Comparison of ENCODE assay signal across 9 mouse cellular contexts in the genomic region with DNA sequence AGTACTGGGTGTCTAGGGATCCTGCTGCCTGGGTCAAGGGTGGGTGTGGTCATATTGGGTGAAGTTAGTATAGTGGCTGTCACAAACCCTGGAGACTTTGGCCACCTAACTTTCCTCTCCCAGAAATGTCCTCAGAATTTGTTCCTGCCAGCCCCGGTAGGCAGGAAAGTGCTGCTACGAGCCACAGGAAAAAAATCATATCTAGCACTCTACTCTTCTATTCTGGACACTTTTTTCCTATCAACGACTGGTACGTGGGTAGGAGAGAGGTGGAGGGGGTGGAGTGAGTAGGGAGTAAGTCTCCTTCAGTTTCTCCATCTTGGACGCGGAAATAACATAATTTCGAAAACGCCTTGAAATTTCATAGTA. TPM values are rescaled to one million over a fixed set of nuclear protein-coding genes. Genes with fewer than 3 reads are reported as not detected.
DNase-seq lines count a peak whose midpoint lies in the region; ATAC-seq and TF ChIP-seq lines count a peak whose summit lies in the region.
"Had no signal": no experiment of that assay in that cellular context is flagged by ENCODE, and none has a peak within 500 bp of the region (broad histone marks: within the 10 kb centered on the region; RNA-seq: fewer than 3 reads in every experiment).

No protein-coding gene starts in this region.

- no peak for TF ChIP-seq CTCF in ES-Bruce4 (IDR thresholded peaks at IDR 0.05; ENCODE audit: low read depth, low read length)
- no peak for TF ChIP-seq CTCF in forebrain, postnatal 0 days (IDR thresholded peaks at IDR 0.05; ENCODE audit: low read depth)
- no peak for TF ChIP-seq CTCF in liver, postnatal 0 days (IDR thresholded peaks at IDR 0.05; ENCODE audit: low read depth)

- intact Hi-C loops in heart, postnatal 25 days (cut with DNase I), result loop anchor here (1.0 kb wide), 1 partner anchor 11 kb away; a partner anchor contains a TSS

- no peak for DNase-seq in heart, postnatal 25 days (ENCODE audit: low spot score)
- no peak for DNase-seq in forebrain, postnatal 0 days
- DNase-seq in liver, postnatal 0 days, result no peak
- DNase-seq in embryo, embryonic 10.5 days (ENCODE audit: low spot score), result no peak
- no peak for DNase-seq in frontal cortex, postnatal 14 days (ENCODE audit: low spot score in 2 of 2)
- no peak for DNase-seq in frontal cortex, postnatal 36 days (ENCODE audit: low spot score in 2 of 2)

- WGBS in heart, embryonic 14.5 days, result 7% methylated on average over 8 of the region's 8 CpGs
- WGBS in forebrain, postnatal 0 days, result 41% methylated on average over 8 of the region's 8 CpGs
- 38% methylated on average over 8 of the region's 8 CpGs for WGBS in liver, postnatal 0 days (ENCODE audit: insufficient replicate concordance)

- TF ChIP-seq POLR2A in ES-Bruce4 (IDR thresholded peaks at IDR 0.05; ENCODE audit: insufficient read depth, low read length), result no peak

- ATAC-seq in heart, embryonic 14.5 days (ENCODE audit: insufficient number of reproducible peaks, insufficient read depth, low FRiP score, low read depth), result no peak
- ATAC-seq in forebrain, postnatal 0 days, result no peak
- no peak for ATAC-seq in liver, postnatal 0 days

- H3K9me3 ChIP-seq in heart, embryonic 14.5 days (ENCODE audit: control insufficient read depth, low read length), result no peaks in the 10 kb centered on the region
- H3K9me3 ChIP-seq in ES-Bruce4 (replicated peaks; ENCODE audit: control insufficient read depth, insufficient read depth, low read length, poor library complexity, severe bottlenecking), result no peaks in the 10 kb centered on the region
- H3K9me3 ChIP-seq in forebrain, postnatal 0 days (ENCODE audit: low read length), result no peaks in the 10 kb centered on the region
- H3K9me3 ChIP-seq in liver, postnatal 0 days (ENCODE audit: low read length), result no peaks in the 10 kb centered on the region

- peak overlapping the region; percentile 76 to 97 for H3K4me3 ChIP-seq in heart, embryonic 14.5 days (ENCODE audit: control insufficient read depth in 1 of 2, insufficient read depth in 1 of 2, low read depth in 1 of 2, low read length in 2 of 2)
- peak overlapping the region; percentile 55; the same call in 1 of the 2 replicates for H3K4me3 ChIP-seq in ES-Bruce4 (ENCODE audit: low read depth, low read length)
- no peak overlapping the region; the same call in 1 of the 2 replicates for H3K4me3 ChIP-seq in forebrain, postnatal 0 days (ENCODE audit: low read depth, low read length)
- H3K4me3 ChIP-seq in liver, postnatal 0 days (ENCODE audit: low read depth, low read length), result peak overlapping the region; percentile 15; the same call in 1 of the 2 replicates
- H3K4me3 ChIP-seq: erythroblast, embryonic 14.5 days had no signal

- peak overlapping the region; percentile 80 for H3K4me2 ChIP-seq in heart, embryonic 14.5 days (ENCODE audit: low read length)
- H3K4me2 ChIP-seq in forebrain, postnatal 0 days (ENCODE audit: low read depth), result peak overlapping the region; percentile 57
- peak overlapping the region; percentile 42 for H3K4me2 ChIP-seq in liver, postnatal 0 days (ENCODE audit: low read depth, low read length)

- H3K4me1 ChIP-seq in heart, embryonic 14.5 days (ENCODE audit: control insufficient read depth in 2 of 2, insufficient read depth in 2 of 2, low read length in 2 of 2), result peaks cover 30 to 36% of the 10 kb centered on the region in 2 experiments
- H3K4me1 ChIP-seq in ES-Bruce4 (ENCODE audit: control insufficient read depth, insufficient read depth, low read length), result no peaks in the 10 kb centered on the region
- H3K4me1 ChIP-seq in forebrain, postnatal 0 days (ENCODE audit: insufficient read depth), result peaks cover 8% of the 10 kb centered on the region; the same call in 1 of the 2 replicates
- peaks cover 4% of the 10 kb centered on the region for H3K4me1 ChIP-seq in liver, postnatal 0 days (ENCODE audit: insufficient read depth)

- TF ChIP-seq EP300 in ES-Bruce4 (IDR thresholded peaks at IDR 0.05; ENCODE audit: insufficient read depth, low read depth, low read length), result no peak
- no peak for TF ChIP-seq EP300 in liver, postnatal 0 days (IDR thresholded peaks at IDR 0.05; ENCODE audit: low read depth)

- H3K27me3 ChIP-seq in heart, embryonic 14.5 days (ENCODE audit: control insufficient read depth, insufficient read depth, low read length), result no peaks in the 10 kb centered on the region
- peaks cover 6% of the 10 kb centered on the region for H3K27me3 ChIP-seq in ES-Bruce4 (ENCODE audit: control insufficient read depth, insufficient read depth, low read length, poor library complexity, severe bottlenecking)
- H3K27me3 ChIP-seq in forebrain, postnatal 0 days (ENCODE audit: insufficient read depth, low read length), result peaks cover 6% of the 10 kb centered on the region; the same call in 1 of the 2 replicates
- H3K27me3 ChIP-seq in liver, postnatal 0 days (ENCODE audit: insufficient read depth, low read length), result peaks cover 17% of the 10 kb centered on the region

- peak overlapping the region; percentile 95 for H3K9ac ChIP-seq in heart, embryonic 14.5 days (ENCODE audit: low read length)
- 0 out of 2 replicates have a peak overlapping the region, but pooled peaks have one; percentile 2 for H3K9ac ChIP-seq in ES-Bruce4 (ENCODE audit: low read depth, poor library complexity, severe bottlenecking)
- H3K9ac ChIP-seq in forebrain, postnatal 0 days, result no peak overlapping the region
- no peak overlapping the region for H3K9ac ChIP-seq in liver, postnatal 0 days (replicated peaks)

- H3K27ac ChIP-seq in heart, embryonic 14.5 days (replicated peaks in 1 of 2; ENCODE audit: control insufficient read depth in 1 of 2, insufficient read depth in 1 of 2, low read depth in 2 of 2, low read length in 2 of 2), result peak overlapping the region; percentile 93 to 98
- H3K27ac ChIP-seq in ES-Bruce4 (ENCODE audit: insufficient read depth, low read length), result no peak overlapping the region
- H3K27ac ChIP-seq in forebrain, postnatal 0 days (ENCODE audit: low read depth, low read length), result no peak overlapping the region
- no peak overlapping the region for H3K27ac ChIP-seq in liver, postnatal 0 days (ENCODE audit: low read depth)

- H3K36me3 ChIP-seq in heart, embryonic 14.5 days (ENCODE audit: control insufficient read depth, insufficient read depth, low read length), result peaks cover 34% of the 10 kb centered on the region
- no peaks in the 10 kb centered on the region for H3K36me3 ChIP-seq in ES-Bruce4 (ENCODE audit: control insufficient read depth, insufficient read depth, low read length, poor library complexity, severe bottlenecking)
- peaks cover 4% of the 10 kb centered on the region; the same call in 1 of the 2 replicates for H3K36me3 ChIP-seq in forebrain, postnatal 0 days (ENCODE audit: insufficient read depth)
- no peaks in the 10 kb centered on the region for H3K36me3 ChIP-seq in liver, postnatal 0 days (replicated peaks; ENCODE audit: insufficient read depth, low read length)

RNA-seq across cellular contexts. Expression of a gene that starts 1.0 kb away (rescaled TPM):
- 338 and 417 TPM in 2 replicates for polyA plus RNA-seq in heart, embryonic 14.5 days (2014; fragmentation: Nextera tagmentation; extraction: Ambion mirVana)
- total RNA-seq in heart, postnatal 25 days (2021), result 100 to 1,000 TPM; 323 to 376 TPM
- polyA plus RNA-seq in ES-Bruce4 (2011; ENCODE audit: insufficient read depth, insufficient read length, low read depth, missing spikeins), result 1.4 and 1.9 TPM in 2 replicates
- total RNA-seq in forebrain, postnatal 0 days (2014; rRNA removed), result 5.2 and 5.3 TPM in 2 replicates
- polyA plus RNA-seq in forebrain, postnatal 0 days (2015; fragmentation: Nextera tagmentation; extraction: Ambion mirVana), result 2.2 and 2.9 TPM in 2 replicates
- polyA plus RNA-seq in liver, postnatal 0 days (2015; fragmentation: Nextera tagmentation; extraction: Ambion mirVana), result 0.49 and 0.63 TPM in 2 replicates

RNA-seq across cellular contexts. Expression of a gene that starts 5.9 kb away (rescaled TPM):
- polyA plus RNA-seq in heart, embryonic 14.5 days (2014; fragmentation: Nextera tagmentation; extraction: Ambion mirVana), result 21.5 and 26.4 TPM in 2 replicates
- 1 to 10 TPM; 2.4 to 3.1 TPM for total RNA-seq in heart, postnatal 25 days (2021)
- not detected in 2 replicates for polyA plus RNA-seq in ES-Bruce4 (2011; ENCODE audit: insufficient read depth, insufficient read length, low read depth, missing spikeins)
- not detected in 2 replicates for total RNA-seq in forebrain, postnatal 0 days (2014; rRNA removed)
- not detected in 2 replicates for polyA plus RNA-seq in forebrain, postnatal 0 days (2015; fragmentation: Nextera tagmentation; extraction: Ambion mirVana)
- polyA plus RNA-seq in liver, postnatal 0 days (2015; fragmentation: Nextera tagmentation; extraction: Ambion mirVana), result 0.06 and 0.44 TPM in 2 replicates
- polyA plus RNA-seq: erythroblast, embryonic 14.5 days had no signal

RNA-seq across cellular contexts. Expression of a gene that starts 11.7 kb away (rescaled TPM):
- polyA plus RNA-seq in heart, embryonic 14.5 days (2014; fragmentation: Nextera tagmentation; extraction: Ambion mirVana), result 198 and 201 TPM in 2 replicates
- total RNA-seq in heart, postnatal 25 days (2021), result 10 to 100 TPM; 58.7 to 66.5 TPM
- 63.4 and 71.3 TPM in 2 replicates for polyA plus RNA-seq in ES-Bruce4 (2011; ENCODE audit: insufficient read depth, insufficient read length, low read depth, missing spikeins)
- total RNA-seq in forebrain, postnatal 0 days (2014; rRNA removed), result 54.9 and 61.9 TPM in 2 replicates
- 108 and 110 TPM in 2 replicates for polyA plus RNA-seq in forebrain, postnatal 0 days (2015; fragmentation: Nextera tagmentation; extraction: Ambion mirVana)
- 32.0 and 34.9 TPM in 2 replicates for polyA plus RNA-seq in liver, postnatal 0 days (2015; fragmentation: Nextera tagmentation; extraction: Ambion mirVana)

RNA-seq across cellular contexts. Expression of a gene that starts 38.8 kb away (rescaled TPM):
- 5.4 and 6.4 TPM in 2 replicates for polyA plus RNA-seq in heart, embryonic 14.5 days (2014; fragmentation: Nextera tagmentation; extraction: Ambion mirVana)
- 10 to 100 TPM; 20.1 to 29.0 TPM for total RNA-seq in heart, postnatal 25 days (2021)
- 12.1 and 13.0 TPM in 2 replicates for polyA plus RNA-seq in ES-Bruce4 (2011; ENCODE audit: insufficient read depth, insufficient read length, low read depth, missing spikeins)
- total RNA-seq in forebrain, postnatal 0 days (2014; rRNA removed), result 11.8 and 13.2 TPM in 2 replicates
- 8.8 and 14.6 TPM in 2 replicates for polyA plus RNA-seq in forebrain, postnatal 0 days (2015; fragmentation: Nextera tagmentation; extraction: Ambion mirVana)
- polyA plus RNA-seq in liver, postnatal 0 days (2015; fragmentation: Nextera tagmentation; extraction: Ambion mirVana), result 10.0 and 10.1 TPM in 2 replicates

Comparison
In these comparisons a context has a peak if more than half of its experiments do, and no peak if none do; other contexts are left out.
1. H3K27ac ChIP-seq: peak in heart, embryonic 14.5 days (2 of 2); none in ES-Bruce4 (single experiment), forebrain, postnatal 0 days (single experiment) and liver, postnatal 0 days (single experiment).
2. H3K9ac ChIP-seq: peak in heart, embryonic 14.5 days (single experiment) and ES-Bruce4 (single experiment); none in forebrain, postnatal 0 days (single experiment) and liver, postnatal 0 days (single experiment).
3. RNA of a gene that starts 1.0 kb away (polyA plus RNA-seq): 338 to 417 TPM in heart, embryonic 14.5 days; 2.2 to 2.9 TPM in forebrain, postnatal 0 days, 1.4 to 1.9 TPM in ES-Bruce4 and 0.49 to 0.63 TPM in liver, postnatal 0 days; every median in the first group is over 10 times any median in the second.
4. RNA of a gene that starts 5.9 kb away (polyA plus RNA-seq): 21.5 to 26.4 TPM in heart, embryonic 14.5 days; 0.06 to 0.44 TPM in liver, postnatal 0 days, not detected in ES-Bruce4 and not detected in forebrain, postnatal 0 days; every median in the first group is over 10 times any median in the second.
5. Peak in every context shown above with its lines, with median percentiles within 50 percentile points of each other: H3K4me2 ChIP-seq.